Mouse (Mus musculus) heart, embryonic 13.5 days (tissue): ENCODE results near the gene Gpr156. TPM values are rescaled to one million over a fixed set of nuclear protein-coding genes. Genes with fewer than 3 reads are reported as not detected.

Experiments used
- ATAC-seq: fragments of 200-750 bp; cut with Nextera tagmentation; 2 replicates; pipeline ENCODE4 v1.8.0; 2017; ENCODE audit warnings: moderate TSS enrichment; ENCODE audit not compliant: insufficient number of reproducible peaks, low FRiP score, low TSS enrichment; ENCODE audit errors: extremely low read depth
- H3K27ac ChIP-seq: fragments of 300-500 bp; sonication (generic); replicated peaks from 2 replicates; pipeline ENCODE4 v1.5.1; 2015; ENCODE audit warnings: moderate library complexity, mild to moderate bottlenecking, inconsistent platforms
- H3K27me3 ChIP-seq: fragments of 300-500 bp; sonication (generic); replicated peaks from 2 replicates; pipeline ENCODE4 v1.6.1; 2015; ENCODE audit warnings: mild to moderate bottlenecking, inconsistent platforms
- H3K36me3 ChIP-seq: fragments of 300-500 bp; sonication (generic); 2 replicates; pipeline ENCODE4 v1.6.1; 2015; ENCODE audit warnings: mild to moderate bottlenecking, inconsistent platforms
- H3K4me1 ChIP-seq: fragments of 300-500 bp; sonication (generic); 2 replicates; pipeline ENCODE4 v1.6.1; 2015; ENCODE audit warnings: inconsistent platforms
- H3K4me2 ChIP-seq: fragments of 300-500 bp; sonication (generic); 2 replicates; pipeline ENCODE4 v1.6.1; 2015; ENCODE audit warnings: inconsistent platforms, mild to moderate bottlenecking, moderate library complexity
- H3K4me3 ChIP-seq: fragments of 300-500 bp; sonication (generic); 2 replicates; pipeline ENCODE4 v1.5.1; 2015; ENCODE audit warnings: moderate library complexity, mild to moderate bottlenecking, inconsistent platforms
- H3K9ac ChIP-seq: fragments of 300-500 bp; sonication (generic); 2 replicates; pipeline ENCODE4 v1.6.1; 2015; ENCODE audit warnings: inconsistent platforms, mild to moderate bottlenecking, moderate library complexity
- H3K9me3 ChIP-seq: fragments of 300-500 bp; sonication (generic); 2 replicates; pipeline ENCODE4 v1.6.1; 2016; ENCODE audit warnings: inconsistent platforms
- WGBS: fragments of 180-500 bp; shearing (Covaris S2); methylation state at CpG from one replicate; pipeline ENCODE4 v1.1.7; 2015; ENCODE audit warnings: mixed read lengths; 5-methylcytosine and 5-hydroxymethylcytosine counted together
- polyA plus RNA-seq: library from polyadenylated mRNA; unstranded; fragments of >200 nt; fragmentation: Nextera tagmentation; extraction: Ambion mirVana; gene quantifications from 2 replicates; pipeline ENCODE4 v1.2.1, GENCODE M21; 2015

The Gpr156 gene
- polyA plus RNA-seq, 1 experiment from 2014 or later = 0.47 TPM

GRCm38 (mm10) chr16:38042160-38042559 is 125.9 kb downstream of the Gpr156 start:
- Histone ChIP-seq H3K4me1 (no peaks in the 10 kb centered on the region), H3K4me2 (no peak overlapping the region), H3K9me3 (no peaks in the 10 kb centered on the region), H3K27me3 (no peaks in the 10 kb centered on the region), H3K27ac (no peak overlapping the region), H3K9ac (no peak overlapping the region), H3K36me3 (no peaks in the 10 kb centered on the region), H3K4me3 (no peak overlapping the region)
- 77% methylated on average over 1 of the region's 1 CpGs for WGBS
- ATAC-seq = no peak

GRCm38 (mm10) chr16:38044551-38044950 is 128.3 kb downstream of the Gpr156 start:
- ATAC-seq = no peak
- 82% methylated on average over 5 of the region's 5 CpGs for WGBS
- no peaks in the 10 kb centered on the region for H3K4me1 ChIP-seq

GRCm38 (mm10) chr16:38047781-38048558 is 131.7 kb downstream of the Gpr156 start:
- no peaks in the 10 kb centered on the region for H3K27me3 ChIP-seq
- no peaks in the 10 kb centered on the region for H3K4me1 ChIP-seq
- H3K4me2 ChIP-seq = no peak overlapping the region
- no peak for ATAC-seq
- no peaks in the 10 kb centered on the region for H3K9me3 ChIP-seq
- H3K4me3 ChIP-seq = no peak overlapping the region
- no peaks in the 10 kb centered on the region for H3K36me3 ChIP-seq
- no peak overlapping the region for H3K9ac ChIP-seq
- no peak overlapping the region for H3K27ac ChIP-seq
- WGBS = 68% methylated on average over 23 of the region's 23 CpGs

More at GRCm38 (mm10) chr16:38044551-38044950, 128.3 kb downstream of the Gpr156 start:
- Histone ChIP-seq H3K9me3 (no peaks in the 10 kb centered on the region), H3K4me2 (no peak overlapping the region), H3K9ac (no peak overlapping the region), H3K36me3 (no peaks in the 10 kb centered on the region), H3K27ac (no peak overlapping the region), H3K27me3 (no peaks in the 10 kb centered on the region), H3K4me3 (no peak overlapping the region)

Other genes starting within 250 kb of the Gpr156 start
- 429 and 466 TPM in 2 replicates for gene Fstl1, start 139.6 kb upstream of the Gpr156 start, polyA plus RNA-seq
- gene Gm36028, start 55.4 kb upstream of the Gpr156 start, polyA plus RNA-seq = 0.31 and 0.57 TPM in 2 replicates
- 35.0 and 37.1 TPM in 2 replicates for gene Lrrc58, start 48.1 kb upstream of the Gpr156 start, polyA plus RNA-seq
- 36.7 and 39.3 TPM in 2 replicates for gene Gsk3b, start 172.5 kb downstream of the Gpr156 start, polyA plus RNA-seq